Mouse (Mus musculus): ENCODE measurements around the gene Ptpn21. TPM values are rescaled to one million over a fixed set of nuclear protein-coding genes. Genes with fewer than 3 reads are reported as not detected.

The Ptpn21 gene
- 1 to 10 TPM; 1.9 to 5.0 TPM for polyA plus RNA-seq (2017; shearing (Covaris generic))

GRCm38 (mm10) chr12:98736951-98737800 is at the start of gene Ptpn21:
Ptpn21 (minus strand) TSS chr12:98737405.

GRCm38 (mm10) chr12:98746746-98747379 is 9.7 kb upstream of the Ptpn21 start, which contains the start of gene Zc3h14:
Zc3h14 (plus strand) TSS chr12:98746964.

GRCm38 (mm10) chr12:98627392-98628259 is 109.6 kb downstream of the Ptpn21 start, which contains the start of gene Spata7:
Spata7 (plus strand) TSS chr12:98628157.

Other genes with a start within 250 kb of the Ptpn21 start
- gene Kcnk10, start 159.1 kb downstream of the Ptpn21 start, polyA plus RNA-seq (2017; shearing (Covaris generic)): 1 to 10 TPM in 1 of 2 experiments, under 1 TPM in 1; 0.40 to 2.0 TPM
- 1 to 10 TPM; 1.1 to 5.3 TPM for gene Spata7, start 109.2 kb downstream of the Ptpn21 start, polyA plus RNA-seq (2017; shearing (Covaris generic))
- gene Zc3h14, start 9.6 kb upstream of the Ptpn21 start, polyA plus RNA-seq (2017; shearing (Covaris generic)): 100 to 1,000 TPM; 131 to 139 TPM
- 10 to 100 TPM in 1 of 2 experiments, 1 to 10 TPM in 1; 5.4 to 15.8 TPM for gene Eml5, start 164.1 kb upstream of the Ptpn21 start, polyA plus RNA-seq (2017; shearing (Covaris generic))
- 1 to 10 TPM; 1.8 to 2.4 TPM for gene Ttc8, start 183.2 kb upstream of the Ptpn21 start, polyA plus RNA-seq (2017; shearing (Covaris generic))